Mouse (Mus musculus) left cerebral cortex, adult 8-10 months (tissue): ENCODE measurements around the gene Med4. TPM values are rescaled to one million over a fixed set of nuclear protein-coding genes. Genes with fewer than 3 reads are reported as not detected.
"Not testable (repeated sequence)": the region's sequence is repeated elsewhere in the genome, so short reads cannot be mapped to it uniquely, and the experiment has no call there.

ENCODE experiments used
- DNase-seq, 2 experiments: peaks; one replicate each; pipeline ENCODE4 v3.0.0; 2022; ENCODE audit warnings: low spot score in 2 of 2
- total RNA-seq, 4 experiments: library from RNA; stranded (reverse); gene quantifications; 2 replicates each; pipeline ENCODE4 v1.2.4; 2022

Gene Med4
- total RNA-seq, 4 experiments from 2014 or later: 28.2 to 32.6 (median 29.4) TPM

DNA sequence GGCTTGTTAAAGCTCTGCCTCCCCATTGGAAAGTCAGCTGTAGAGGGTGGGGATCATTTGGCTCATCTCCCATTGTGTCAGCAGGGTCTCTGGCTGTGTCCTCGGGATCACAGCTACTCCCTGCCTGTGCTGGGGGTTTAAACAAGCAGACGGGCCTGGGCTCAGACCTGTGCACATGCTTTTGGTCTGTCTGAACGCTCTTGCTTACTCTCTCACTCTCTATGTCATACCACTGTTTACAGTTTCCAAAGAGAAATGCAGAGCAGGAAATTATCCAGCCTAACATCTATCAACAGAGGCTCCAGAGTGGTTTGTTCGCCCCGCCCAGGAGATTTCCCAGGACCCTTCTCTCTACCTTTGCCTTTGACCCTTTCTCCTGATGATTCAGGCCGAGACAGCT lies 8.1 kb upstream of the Med4 start:
- no peak for DNase-seq

DNA sequence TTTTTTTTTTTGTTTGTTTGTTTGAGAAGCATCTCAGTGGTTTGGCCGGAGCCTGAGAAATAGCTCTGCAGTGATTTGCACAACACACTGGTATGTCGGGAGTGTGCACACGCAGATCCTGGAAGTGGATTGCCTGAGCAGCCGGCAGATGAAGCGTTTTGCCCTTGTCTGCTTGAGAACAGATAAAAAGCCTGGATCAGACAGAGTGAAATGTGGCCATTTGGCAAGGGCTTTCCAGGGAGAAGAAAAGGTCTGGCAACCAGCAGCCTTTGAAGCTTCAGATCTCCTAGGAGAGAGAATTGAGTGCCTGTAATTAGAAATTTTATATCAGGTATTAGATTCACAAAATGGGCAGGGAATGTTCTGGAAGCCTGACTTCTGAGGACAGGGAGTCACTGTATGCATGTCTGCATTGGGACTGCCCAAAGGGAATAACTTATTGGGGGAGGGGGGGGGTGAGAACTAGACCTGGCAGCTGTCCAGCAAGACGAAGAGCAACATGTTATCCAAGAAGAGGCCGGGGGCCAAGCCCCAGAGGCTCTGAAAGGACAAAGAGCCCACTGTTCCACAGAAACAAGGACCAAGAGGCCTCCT lies 7.1 kb upstream of the Med4 start:
- peak in 1 of 2 experiments; percentile 28 for DNase-seq

DNA sequence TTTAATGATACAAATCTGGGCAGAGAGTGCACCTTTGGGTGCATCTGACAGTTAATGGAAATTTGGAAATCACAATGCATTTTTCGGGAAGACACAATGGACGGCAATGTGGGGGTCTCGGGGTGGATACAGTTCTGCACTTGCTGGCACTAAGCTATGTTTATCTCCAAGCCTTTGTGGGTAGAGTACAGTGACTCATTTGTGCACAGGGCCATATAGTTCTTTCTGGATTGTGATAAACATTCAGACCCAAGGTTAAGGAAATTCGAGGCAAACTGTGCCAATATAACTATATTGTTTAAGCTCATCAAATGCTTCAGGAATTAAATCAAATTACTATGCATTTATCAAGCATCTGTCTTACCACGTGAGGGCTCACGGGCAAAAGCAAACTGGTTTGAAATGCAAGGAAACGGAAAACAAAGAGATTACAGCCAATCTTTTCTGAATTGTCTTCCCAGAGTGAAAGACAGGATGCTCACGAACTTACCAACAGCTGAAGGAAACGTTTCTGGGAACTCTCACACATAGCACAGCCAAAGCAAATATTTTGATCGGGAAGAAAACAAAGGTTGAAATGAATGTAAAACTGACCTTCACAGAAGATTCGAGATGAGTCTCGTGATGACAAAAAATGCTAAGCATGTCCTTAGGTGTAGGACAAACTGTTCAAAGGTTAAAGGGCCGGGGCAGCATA lies 6.4 kb upstream of the Med4 start:
- DNase-seq: no peak

DNA sequence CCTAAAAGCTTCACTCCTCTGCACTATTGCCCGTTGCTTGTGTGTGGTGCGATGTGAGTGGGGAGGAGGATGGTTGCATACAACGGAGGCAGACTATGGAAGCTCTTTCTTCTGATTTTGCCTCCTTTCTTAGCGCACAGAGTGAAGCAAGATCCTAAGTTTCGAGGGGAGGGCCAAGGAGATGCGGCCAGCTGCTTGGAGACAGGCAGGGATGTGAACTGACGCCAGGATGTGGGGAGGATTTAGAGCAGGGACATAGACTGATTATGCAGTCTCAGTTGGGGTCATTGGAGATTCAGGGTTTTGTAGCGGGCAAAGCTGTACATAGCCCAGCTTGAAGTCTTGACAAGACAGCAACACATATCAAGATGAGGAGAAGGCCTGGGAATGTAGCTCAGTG lies 3.5 kb upstream of the Med4 start:
- no peak for DNase-seq

DNA sequence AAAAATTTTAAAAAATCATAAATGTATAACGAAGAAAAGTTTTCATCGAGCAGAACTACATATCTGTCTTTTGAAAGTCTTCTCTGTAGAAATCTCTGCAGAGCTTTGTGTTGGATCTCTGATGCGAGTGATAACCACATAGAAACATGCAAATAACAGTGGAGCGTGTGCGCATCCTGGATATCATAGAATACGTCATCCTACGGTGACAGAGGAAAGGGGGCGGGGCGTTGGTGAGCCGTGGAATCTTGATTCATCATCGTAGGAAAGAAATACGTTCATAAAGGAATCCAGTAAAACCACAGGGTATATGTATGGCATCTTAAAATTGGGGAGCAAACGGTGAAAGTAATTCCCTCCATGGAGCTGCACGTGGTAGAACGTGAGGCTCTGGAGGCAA lies 2.6 kb upstream of the Med4 start:
- DNase-seq: no peak

DNA sequence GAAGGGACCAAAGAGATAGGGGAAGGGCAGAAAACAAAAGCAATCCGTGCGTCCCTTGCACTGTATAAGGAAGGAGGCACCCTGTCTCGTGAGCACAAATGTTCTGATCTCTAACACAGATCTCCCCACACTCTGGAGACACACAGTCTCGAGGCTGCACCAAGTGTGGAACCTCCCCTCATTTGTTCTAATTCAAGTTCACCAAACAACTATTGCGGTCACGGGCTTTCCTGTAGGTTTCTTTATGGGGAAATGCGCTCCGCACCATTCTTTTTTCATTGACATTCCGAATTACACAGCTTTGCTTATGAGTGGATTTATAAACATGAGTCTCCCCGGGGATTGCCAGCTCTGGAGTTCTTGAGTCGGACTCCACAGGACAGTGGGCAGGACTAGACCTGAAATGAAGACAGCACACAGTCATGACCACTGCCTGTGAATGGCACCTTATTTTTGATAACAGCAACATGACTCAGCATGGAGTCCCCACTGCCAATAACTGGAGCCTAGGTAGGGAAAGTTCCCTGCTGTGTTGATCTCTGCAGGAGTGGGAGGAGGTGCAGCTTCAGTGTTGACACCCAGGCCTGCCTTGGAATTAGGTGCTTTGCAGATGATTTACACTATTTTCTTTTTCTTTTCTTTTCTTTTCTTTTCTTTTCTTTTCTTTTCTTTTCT lies 2.0 kb upstream of the Med4 start:
- DNase-seq: no peak

DNA sequence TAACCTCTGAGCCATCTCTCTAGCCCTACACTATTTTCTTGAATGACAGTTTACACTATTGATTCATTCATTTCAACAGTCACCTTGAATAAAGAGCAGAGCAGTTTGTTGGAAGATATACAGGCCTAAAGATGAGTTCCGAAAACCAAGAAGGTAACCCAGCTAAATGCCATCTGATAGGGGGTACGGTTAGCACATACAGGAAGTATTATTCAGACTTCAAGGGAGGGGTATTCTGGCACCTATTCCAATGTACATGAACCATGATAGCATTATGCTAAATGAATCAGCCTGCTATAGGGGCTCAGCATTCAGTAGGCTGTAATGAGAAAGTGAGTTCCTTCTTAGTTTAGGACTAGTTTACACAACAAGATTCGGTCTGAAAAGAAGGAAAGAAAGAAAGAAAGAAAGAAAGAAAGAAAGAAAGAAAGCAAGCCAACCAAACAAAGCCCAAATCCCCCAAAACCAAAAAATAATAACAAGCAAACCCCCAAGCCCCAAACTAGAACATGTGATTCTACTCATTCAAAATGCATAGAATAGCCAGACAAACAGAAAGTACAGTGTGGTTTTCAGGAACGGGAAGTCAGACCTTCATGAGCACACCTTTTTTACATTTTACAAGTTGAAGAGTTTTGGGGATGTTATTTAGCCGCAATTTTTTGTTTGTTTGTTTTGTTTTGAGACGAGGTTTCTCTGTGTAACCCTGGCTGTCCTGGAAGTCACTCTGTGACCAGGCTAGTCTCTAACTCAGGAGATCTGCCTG lies 1.0 kb upstream of the Med4 start:
- DNase-seq: no peak

DNA sequence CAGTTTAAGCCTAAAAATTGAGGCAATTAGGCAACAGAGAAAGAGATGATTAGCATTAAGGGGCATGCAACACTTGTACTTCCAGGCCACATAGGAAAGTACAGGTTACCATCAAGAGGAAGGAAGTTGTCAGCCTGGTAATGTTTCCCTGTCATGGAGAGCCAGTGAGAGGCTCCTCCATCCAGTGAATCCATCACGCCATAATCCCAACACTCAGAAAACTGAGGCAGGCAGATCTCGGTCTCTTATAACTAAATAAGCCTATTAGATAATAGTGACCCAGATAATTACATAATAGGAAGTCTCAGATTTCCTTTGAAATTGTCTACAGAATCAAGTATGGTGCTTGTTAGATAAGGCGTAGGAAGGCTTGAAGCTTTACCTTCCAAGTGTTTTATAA lies 14.3 kb downstream of the Med4 start:
- no peak for DNase-seq

DNA sequence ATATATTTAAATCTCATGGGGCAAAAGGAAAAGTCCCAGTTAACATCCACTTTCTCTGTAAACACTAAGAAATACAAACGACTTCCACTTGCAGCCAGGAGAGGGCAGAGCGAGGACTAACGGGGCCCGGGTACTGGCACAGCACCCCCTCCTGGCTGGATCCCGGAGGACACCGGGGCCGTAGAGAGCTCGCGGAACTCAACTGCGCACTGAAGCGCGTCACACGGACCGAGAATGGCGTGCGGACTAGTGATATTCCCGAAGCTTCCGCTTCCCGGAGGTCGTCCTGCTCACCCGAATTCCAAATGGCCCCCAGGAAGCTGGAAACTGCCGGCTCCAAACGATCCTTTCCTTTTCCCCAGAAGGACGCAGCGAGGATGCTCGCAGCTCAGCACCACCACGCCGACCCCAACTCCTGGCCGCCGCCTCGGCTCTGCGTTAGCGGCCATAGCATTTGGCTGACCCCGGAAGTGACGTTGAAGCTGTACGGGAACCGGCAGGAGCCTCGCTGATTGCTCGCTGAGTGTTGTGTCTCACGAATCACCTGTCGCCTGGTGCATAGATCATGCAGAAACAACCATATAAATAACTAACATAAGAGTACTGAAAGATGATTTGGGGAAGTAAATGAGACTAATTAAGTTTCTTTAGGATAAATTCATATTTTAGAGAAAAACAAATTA lies 15.1 kb downstream of the Med4 start, which contains the start of gene Sucla2:
Gene Sucla2 (plus strand): TSS at position 554 of the 683 bp plus-strand sequence.
- peak; percentile 93 to 95 for DNase-seq

DNA sequence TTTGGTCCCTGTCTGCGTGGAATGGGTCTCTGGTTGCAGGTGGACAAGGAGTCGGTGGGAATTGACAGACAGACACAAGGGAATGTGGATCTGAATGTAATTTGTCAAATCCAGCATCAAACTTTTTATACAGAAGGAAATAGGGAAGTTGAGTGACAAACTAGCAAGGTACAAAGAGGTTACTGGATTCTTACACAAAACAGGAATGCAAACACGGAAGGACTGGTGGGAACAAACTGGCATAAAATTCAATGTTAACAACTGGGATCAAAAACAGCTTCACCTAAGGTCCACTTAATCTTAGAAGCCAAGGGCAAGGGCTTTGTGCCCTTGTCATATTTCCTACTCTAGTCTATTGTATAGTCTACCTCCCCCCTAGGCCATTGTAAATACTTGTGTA lies 18.8 kb downstream of the Med4 start:
- DNase-seq: not testable (repeated sequence)

DNA sequence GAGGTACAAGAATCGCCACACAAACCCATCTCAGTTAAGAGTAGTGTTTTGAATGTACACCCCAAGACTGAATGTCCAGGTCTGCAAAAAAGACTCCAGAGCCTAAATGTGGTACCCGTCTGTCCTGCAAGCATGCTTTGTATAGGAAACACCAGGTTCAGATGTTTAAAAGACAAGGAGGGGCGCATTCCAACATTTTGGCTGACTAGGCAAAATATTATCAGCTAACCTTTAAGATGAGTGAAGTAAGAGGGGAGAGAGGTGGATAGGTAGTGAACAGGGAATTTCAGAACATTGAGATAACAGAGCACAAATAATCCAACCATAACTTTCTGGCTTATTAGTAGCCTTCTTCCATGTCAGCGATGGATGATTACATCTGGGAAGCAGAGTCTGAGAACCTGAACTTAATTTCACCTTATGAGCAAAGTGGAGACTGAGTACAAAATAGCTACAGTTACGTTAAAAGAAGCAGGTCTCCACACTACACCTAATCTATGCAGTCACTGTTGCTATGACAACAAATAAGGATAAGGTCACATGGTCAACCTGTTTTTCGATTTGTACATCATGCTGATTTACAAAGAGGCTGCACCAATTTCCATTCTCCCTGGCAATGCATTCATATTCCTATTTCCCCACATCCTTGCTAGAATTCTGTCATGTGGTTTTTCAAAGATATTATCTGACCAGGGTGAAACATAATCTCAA lies 24.1 kb downstream of the Med4 start:
- no peak for DNase-seq

DNA sequence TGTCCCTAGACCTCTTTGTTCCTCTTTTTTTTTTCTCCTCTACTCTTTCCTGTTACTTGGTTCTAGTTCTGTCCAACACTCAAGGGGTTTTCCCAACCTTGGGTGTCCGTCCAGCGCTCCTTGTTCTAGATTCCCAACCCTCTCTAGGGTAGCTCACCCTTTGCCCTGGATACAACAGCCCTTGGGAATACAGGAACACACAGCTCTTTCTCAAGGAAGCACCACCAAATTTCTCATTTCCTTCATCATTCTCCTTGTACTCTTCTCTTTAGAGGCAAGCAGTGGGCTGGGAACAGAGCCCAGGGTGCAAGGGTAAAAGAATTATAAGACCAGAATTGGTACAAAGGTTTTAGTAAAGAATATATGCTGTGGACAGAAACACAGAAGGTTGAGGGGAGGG lies 25.8 kb downstream of the Med4 start:
- no peak for DNase-seq

DNA sequence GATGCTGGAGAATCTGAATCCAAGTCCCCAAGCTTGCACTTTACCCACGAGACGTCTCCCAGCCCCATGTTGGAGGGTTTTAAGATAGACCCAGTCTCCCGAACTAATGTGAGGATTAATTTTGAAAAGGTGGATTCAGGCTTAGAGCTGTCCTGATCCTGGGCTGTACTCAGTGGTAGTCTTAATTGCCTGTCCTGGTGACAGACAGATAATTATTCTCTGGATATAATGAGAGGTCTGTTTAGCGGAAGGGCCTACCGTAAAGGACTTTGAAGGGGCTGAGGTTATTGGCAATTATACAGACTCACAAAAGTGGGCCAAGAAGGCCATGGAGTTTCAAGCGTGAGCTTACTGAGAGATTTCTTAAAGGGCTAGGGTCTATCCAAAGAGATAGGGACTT lies 34.0 kb downstream of the Med4 start:
- no peak for DNase-seq

DNA sequence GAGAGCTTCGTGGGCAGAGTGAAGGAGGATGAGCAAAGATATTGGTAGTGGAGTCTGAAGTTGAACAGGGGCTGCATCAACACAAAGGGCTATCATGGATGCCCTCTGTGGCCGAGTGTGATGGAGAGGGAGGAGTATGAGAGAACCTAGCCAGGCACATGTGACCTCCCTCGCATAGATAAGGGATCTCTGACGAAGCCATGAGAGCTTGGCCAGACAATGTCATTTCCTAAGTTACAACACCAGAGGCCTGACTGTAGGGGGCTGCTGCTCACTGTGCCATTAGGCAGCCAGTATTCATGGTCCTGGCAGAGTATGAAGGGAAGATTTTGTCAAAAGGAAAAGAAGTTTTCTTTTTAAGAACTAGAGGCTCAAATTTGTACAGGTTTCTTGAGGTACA lies 37.2 kb downstream of the Med4 start:
- no peak for DNase-seq

DNA sequence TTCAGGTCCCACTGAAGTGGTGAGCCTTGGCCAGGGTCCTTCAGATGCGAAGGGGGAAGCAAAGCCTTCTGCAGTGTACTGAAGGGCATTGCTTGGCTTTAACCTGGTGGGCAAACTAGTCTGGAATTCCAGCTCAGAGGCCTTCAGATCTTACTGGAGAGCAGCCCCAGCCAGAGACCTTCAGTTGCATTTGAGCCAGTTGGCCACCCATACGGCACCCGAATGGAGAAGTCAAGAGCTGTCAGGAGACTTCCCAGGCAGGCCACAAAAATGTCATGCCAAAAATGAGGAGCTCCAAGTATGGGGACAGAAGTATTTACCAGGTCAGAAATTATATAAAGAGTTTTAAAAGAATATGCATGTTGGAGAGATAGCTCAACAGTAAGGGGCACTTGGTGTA lies 38.2 kb downstream of the Med4 start, which contains the start of gene Nudt15:
Gene Nudt15 (minus strand): TSS at position 192 of the 400 bp plus-strand sequence.
- DNase-seq: no peak

DNA sequence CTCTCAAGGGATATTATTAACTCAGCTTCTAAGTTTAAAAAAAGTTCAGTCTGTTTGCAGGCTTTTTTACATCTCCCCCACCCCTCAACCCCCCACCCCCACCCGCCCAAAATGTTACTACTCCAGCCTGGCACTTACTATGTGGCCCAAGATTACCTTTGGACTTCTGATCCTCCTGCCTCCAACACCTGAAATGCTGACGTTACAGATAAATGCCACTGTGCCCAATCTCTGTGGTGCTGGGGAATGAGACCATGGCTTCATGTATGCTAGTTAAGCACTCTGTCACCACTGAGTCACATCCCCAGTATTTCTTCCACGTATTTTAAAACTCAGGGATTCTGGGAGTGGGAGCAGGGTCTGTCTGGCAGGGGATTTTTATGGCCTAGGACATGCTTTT lies 40.5 kb downstream of the Med4 start:
- DNase-seq: no peak

DNA sequence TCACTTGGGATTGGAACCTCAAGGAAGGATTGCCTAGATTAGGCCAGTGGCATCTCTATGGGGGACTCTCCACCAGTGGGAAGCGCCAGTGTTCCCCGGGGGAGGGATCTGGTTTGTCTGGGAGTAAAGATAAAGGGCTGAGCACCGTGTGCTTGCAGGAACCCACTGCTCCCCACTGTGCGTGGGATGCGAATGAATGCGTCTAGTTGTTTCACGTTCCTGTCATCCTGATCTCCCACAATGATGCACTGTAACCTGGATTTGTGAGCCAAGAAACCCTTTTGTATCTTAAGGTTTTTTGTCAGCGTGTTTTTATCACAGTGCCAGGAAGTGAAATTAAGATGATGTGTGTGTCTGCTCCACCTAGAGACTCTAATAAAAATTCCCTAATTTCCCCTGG lies 40.9 kb downstream of the Med4 start:
- DNase-seq: no peak

DNA sequence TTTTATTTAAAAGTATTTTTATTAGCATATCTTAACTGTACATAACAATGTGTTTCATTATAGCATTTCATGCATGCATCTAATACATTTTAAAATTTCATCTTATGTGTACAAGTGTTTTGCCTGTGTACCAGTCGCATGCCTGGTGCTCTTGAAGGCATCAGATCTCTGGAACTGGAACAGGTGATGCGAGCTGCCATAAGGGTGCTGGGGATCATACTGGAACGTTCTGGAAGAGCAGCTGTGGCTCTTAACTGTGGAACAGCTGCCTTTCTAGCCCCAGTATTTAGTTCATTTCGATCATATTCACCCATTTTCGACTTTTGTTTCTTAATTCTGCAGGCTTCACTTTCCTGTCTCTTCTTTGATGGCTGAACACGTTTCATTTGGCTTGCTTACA lies 41.3 kb downstream of the Med4 start:
- no peak for DNase-seq

DNA sequence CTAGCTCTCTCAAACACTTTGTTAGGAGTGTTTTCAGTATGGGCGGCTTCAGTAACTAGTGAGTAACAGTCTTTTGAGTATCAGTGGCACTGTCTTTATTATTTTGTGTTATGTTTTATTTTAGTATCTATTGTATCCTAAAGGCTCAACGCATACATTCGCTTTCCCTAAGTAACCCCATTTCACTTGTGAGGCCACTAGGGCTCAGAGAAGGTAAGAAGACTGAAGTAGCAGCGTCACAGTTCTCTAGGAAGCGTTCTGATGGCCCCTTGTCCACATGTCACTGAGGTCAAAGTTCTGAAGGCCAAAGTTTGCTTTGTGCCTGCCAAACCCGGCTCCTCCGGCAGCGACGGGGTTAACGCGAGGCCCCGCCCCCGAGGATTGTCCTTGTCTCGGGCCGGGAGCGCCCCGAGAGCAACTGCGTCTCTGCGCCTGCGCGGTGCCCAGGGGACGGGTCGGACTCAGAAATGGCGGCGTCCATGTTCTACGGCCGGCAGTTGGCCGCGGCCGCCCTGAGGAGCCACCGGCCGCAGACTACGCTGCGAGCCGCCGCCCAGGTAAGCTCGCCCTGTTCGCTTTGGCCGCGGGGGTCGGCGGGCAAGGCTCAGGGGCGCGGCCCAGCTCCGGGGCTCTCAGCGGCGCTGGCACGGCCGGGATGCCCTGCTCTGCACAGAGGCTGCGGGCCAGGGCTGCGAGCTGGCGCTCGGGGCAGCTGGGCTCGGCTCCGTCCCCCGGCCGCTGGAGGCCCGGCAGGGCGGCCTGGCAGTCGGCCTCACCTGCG lies 42.7 kb downstream of the Med4 start:
- peak; percentile 86 to 91 for DNase-seq

DNA sequence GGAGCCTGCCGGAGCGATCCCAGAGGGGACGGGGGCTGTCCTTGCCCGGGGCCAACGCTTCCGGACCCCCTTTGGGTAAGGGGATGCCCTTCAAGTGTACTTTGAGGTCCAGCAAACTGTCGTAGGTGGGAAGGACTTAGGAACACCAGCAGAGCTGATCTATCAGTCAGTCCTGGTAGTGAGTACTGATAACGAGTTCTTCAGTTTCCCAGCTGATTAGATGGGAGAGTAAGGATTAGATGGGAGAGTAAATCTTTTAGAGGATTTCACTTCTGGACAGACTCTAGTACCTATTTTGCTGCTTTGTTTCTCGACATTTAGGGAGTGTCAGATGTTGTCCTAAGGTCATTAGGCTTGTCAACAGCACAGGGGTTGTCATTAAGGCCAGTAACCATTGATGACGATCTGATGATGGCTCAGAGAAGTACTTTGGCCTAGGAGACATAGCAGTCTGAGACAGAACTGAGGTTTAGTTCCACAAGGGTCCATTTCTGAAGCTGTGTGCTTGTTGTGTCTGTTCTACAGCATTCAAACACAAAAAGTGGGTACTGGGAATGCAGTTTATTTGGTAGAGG lies 43.4 kb downstream of the Med4 start:
- no peak for DNase-seq
